Mouse (Mus musculus) left cerebral cortex, adult 8-10 months (tissue): Measurements from ENCODE around the gene Psors1c2. TPM values are rescaled to one million over a fixed set of nuclear protein-coding genes. Genes with fewer than 3 reads are reported as not detected.

ENCODE experiments used
- DNase-seq, 2 experiments: peaks; one replicate each; pipeline ENCODE4 v3.0.0; 2022; ENCODE audit warnings: low spot score in 2 of 2
- total RNA-seq, 4 experiments: library from RNA; stranded (reverse); gene quantifications; 2 replicates each; pipeline ENCODE4 v1.2.4; 2022

The Psors1c2 gene
- total RNA-seq, 4 experiments from 2014 or later = 0.41 TPM; not detected in 3

DNA sequence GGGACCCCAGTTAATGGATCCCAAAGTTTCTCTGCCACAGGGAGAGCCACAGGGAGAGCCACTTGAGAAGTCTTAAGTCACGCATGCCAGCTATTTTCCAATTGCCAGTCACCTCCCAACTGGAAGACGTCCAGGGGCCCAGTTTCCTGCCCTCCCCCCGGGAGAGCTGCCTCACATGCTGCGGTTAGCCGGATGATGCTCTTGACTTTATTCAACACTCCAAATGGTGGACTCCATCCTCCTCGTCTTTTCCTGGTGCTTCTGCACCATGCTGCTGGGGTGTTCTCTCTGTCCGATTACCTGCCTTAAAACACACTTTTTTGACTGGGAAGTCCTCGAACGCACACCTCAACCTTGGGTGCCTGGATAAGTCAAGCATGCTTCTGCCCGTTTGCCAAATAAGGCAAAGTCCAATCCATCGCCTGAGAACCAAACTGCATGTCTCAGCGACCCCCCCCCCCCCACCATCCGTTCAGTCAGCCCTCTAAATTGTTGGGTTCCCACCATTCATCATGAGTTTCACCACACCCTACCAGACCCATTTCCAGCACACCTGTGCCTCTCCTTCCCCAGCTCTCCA is 23.3 kb downstream of the Psors1c2 start:
- DNase-seq = no peak

DNA sequence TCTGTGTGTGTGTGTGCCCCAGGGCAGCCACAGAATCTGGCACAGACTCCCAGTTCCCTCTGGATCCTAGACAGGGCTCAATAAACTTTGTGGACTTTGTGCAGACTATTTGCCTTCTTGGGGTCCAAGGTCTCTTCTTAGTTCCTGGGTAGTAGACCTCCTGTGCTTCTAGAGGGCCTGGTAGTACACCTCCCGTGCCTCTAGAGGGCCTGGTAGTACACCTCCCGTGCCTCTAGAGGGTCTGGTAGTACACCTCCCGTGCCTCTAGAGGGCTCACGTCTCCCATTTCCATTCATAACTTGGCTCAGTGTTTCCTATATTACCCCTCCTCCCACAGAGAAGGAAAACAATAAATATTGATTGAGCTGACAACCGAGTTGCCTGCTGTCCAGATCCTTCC is 23.8 kb downstream of the Psors1c2 start:
- no peak for DNase-seq

DNA sequence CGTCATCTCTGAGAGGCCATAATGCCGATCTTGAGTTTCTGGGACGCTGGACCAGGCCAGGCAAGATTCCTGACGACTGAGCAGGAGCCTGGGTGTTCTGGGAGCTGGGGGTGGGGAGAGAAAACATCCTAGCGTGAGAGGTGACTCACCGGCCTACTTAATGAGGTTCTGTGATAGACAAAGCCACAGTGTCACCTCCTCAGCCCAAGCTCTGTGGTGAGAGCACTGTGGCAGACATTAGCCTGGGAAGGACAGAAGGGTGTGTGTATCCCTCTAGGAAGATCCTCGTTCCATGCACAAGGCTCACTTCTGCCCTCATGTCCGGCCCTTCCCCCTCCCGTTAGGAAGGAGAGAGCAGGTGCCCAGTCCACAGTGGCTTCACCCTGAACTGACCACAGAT is 24.4 kb downstream of the Psors1c2 start:
- DNase-seq = no peak

DNA sequence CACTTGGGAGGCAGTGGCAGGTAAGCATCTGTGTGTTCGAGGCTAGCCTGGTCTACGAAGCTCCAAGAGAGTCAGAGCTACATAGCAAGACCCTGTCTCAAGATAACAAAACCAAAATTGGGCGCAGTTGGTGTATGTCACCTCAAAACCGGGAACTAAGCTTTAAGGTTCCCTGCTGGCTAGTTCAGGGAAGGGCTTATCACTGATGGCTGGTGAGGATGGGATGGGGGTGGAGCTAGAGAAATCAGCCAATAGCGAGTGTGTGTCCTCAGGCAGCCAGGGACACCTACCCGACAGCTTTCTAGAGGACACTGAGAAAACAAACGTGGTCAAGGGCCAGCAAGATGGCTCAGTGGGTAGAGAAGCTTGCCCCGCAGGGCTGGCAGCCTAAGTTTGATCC is 25.2 kb downstream of the Psors1c2 start:
- DNase-seq = no peak

DNA sequence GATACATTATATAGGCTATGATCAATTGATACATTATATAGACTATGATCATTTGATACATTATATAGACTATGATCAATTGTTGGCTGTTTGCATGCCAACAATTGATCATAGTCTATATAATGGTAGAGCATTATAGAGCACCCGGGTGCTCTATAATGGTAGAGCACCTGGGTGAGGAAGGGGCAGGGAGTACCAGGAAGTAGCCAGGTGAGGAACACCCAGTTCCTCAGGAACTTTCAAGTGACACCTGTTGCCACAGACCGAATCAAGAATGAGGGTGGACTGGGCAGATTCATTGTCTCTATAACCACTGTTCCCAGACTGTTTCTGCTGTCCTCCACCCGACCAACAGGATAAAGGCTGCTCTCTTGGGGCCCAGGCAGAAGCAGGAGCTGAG is 34.1 kb downstream of the Psors1c2 start, which contains the start of gene 2300002M23Rik:
TSS of gene 2300002M23Rik (plus strand) at position 301 of the 400 bp plus-strand sequence.
- no peak for DNase-seq

DNA sequence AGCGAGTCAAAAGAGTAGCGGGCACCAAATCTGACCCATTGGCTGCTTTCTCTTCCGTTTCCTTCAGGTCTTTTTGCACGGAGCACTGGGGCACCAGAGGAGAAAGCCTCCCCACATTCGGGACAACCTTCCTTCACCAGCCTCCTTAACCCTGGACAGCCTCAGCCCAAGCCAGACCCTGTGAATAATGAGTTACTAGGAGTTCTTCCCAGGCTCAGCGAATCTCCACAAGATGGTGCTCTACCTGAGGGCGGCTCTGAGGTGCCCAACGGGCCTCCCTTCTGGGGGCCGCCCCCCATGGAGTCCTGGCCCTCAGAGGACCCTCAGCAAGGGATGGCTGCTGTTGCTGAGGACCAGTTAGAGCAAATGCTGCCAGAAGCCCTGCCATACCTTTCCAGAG is 34.8 kb downstream of the Psors1c2 start:
- no peak for DNase-seq

DNA sequence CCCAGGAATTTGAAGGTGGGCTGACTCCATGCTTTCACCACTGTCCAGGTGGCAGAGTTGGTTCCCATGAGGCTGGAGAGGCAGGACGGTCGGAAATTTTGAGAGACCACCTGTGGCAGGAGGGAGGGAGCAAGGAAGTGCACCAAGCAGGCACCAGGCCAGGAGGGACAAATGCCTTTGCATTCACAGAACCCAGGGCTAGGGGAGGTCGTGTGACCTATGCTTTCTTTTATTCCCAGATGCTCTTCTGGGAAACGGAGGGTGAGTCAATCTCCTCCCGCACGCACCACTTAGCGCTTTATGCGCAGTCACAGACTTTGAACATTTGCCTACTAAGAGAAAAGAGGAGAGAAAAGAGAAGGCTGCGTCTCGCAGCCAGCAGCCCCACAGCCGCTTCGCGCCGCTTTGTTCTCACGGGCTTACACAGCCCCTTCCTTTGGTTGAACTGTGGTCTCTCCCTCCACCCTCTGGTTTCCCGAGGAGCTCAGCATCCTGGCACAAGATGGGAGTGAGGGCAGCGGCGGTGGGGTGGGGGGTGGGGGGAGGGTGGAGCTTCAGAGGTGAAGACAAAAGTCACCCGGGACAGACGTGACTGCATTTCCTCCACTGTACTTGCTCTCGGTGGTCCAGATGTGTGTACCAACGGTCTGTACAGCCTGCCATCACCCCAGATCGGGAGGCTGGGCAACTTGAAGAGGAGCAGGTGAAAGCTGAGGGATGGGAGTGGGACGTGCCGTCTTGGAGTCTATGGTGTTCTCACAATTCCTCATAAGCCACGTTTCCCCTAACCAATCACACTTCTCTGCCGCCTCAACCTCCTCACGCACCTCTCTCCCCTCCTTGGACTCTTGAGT is 36.3 kb downstream of the Psors1c2 start:
- DNase-seq = no peak

DNA sequence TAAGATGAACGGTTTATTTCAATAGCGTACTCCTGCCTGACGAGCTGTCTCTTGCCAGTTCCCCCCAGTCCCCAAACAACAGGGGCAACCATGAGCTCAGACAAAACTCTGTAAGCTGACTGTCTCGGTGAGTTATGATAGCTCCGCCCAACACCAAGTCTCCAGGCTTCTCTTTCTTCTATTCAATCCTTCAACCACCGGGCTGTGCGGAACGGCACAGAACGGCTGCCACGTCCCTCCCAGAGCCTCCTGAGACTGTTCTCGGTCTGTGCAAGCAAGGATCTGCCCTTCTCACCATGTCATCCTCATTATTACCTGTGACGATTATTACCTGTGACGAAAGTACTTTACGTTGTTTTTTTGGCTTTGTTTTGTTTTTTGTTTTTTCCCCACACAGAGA is 37.8 kb downstream of the Psors1c2 start:
- no peak for DNase-seq

DNA sequence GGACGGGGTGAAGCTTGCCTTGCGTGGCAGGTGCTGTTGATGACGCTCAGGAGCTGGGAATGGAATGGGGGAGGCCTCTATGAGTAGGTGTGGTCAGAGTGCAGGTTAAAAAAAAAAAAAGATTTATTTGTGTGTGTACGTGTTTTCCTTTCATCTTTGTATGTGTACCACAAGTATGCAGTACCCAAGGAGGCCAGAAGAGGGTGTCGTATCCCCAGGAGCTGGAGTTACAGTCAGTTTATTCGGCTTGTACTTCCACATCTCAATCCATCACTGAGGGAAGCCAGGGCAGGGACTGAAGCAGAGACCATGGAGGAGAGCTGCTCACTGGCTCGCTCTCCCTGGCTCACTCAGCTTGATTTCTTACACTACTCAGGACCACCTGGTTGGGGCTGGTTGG is 38.5 kb downstream of the Psors1c2 start:
- DNase-seq = no peak

DNA sequence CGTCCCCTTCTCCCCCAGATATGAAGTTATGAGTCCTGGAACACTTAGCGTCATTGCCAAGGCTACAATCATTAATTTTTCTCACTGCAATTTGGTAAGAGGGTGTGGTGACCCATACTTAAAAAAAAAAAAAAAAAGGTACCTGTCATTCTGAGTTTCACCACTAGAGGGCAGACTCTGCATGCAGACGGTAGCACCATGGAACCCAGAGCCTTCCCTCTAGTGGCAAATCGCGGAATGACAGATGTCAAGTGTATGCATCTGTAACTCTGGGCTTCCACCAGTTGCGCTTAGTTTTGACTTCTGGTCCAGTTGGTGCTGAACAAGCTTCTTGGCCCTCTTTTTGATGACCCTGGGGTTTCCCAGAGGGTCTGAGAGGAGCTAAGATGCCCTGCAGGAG is 45.2 kb downstream of the Psors1c2 start:
- DNase-seq = peak; percentile 34 to 50

DNA sequence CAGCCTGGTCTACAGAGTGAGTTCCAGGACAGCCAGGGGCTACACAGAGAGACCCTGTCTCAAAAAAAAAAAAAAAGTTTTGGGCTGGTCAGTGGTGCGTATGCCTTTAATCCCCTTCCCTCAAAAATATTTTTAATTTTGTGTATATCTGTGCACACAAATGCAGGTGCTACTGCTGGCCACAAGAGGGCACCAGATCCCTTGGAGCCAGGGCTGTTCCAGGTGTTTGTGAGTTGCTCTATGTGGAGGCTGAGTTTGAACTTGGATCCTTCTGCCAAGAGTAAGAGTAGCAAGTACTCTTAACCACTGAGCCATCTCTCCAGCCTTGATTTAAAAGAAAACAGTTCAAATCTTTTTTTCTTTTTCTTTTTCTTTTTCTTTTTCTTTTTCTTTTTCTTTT is 49.9 kb downstream of the Psors1c2 start:
- DNase-seq = no peak

Other genes starting within 250 kb of the Psors1c2 start
- 1 to 10 TPM in 3 of 4 experiments, under 1 TPM in 1; 0.67 to 2.3 (median 1.4) TPM for gene H2-Q1, start 212.8 kb upstream of the Psors1c2 start, total RNA-seq
- 1 to 10 TPM in 2 of 4 experiments, under 1 TPM in 2; 0.34 to 1.3 (median 0.94) TPM for gene H2-Q2, start 191.0 kb upstream of the Psors1c2 start, total RNA-seq
- 1 to 10 TPM; 2.5 to 7.0 (median 4.7) TPM for gene H2-Q4, start 153.6 kb upstream of the Psors1c2 start, total RNA-seq
- 1 to 10 TPM in 1 of 4 experiments, under 1 TPM in 3; 0.38 to 1.5 (median 0.86) TPM for gene H2-Q6, start 108.4 kb upstream of the Psors1c2 start, total RNA-seq
- 1 to 10 TPM in 2 of 4 experiments, under 1 TPM in 2; 0.59 to 2.3 (median 1.1) TPM for gene H2-Q7, start 94.0 kb upstream of the Psors1c2 start, total RNA-seq
- gene H2-Q10, start 63.1 kb upstream of the Psors1c2 start, total RNA-seq = under 1 TPM; 0.26 to 0.72 (median 0.38) TPM
- under 1 TPM in 1 of 4 experiments, not detected in 3; 0.27 TPM for gene Pou5f1, start 27.2 kb upstream of the Psors1c2 start, total RNA-seq
- 10 to 100 TPM in 3 of 4 experiments, 1 to 10 TPM in 1; 10.0 to 16.0 (median 13.3) TPM for gene Tcf19, start 16.4 kb upstream of the Psors1c2 start, total RNA-seq
- gene Cchcr1, start 16.1 kb upstream of the Psors1c2 start, total RNA-seq = 10 to 100 TPM; 12.0 to 18.7 (median 13.8) TPM
- gene Cdsn, start 18.9 kb downstream of the Psors1c2 start, total RNA-seq = 1 to 10 TPM in 3 of 4 experiments, under 1 TPM in 1; 1.00 to 1.6 (median 1.2) TPM
- gene 2300002M23Rik, start 34.2 kb downstream of the Psors1c2 start, total RNA-seq = not detected
- gene Sfta2, start 68.3 kb downstream of the Psors1c2 start, total RNA-seq = not detected
- gene Gm9573, start 93.4 kb downstream of the Psors1c2 start, total RNA-seq = under 1 TPM in 1 of 4 experiments, not detected in 3; 0.07 TPM
- gene Mucl3, start 110.5 kb downstream of the Psors1c2 start, total RNA-seq = not detected
- gene Vars2, start 134.4 kb downstream of the Psors1c2 start, total RNA-seq = 10 to 100 TPM; 28.3 to 41.6 (median 38.0) TPM
- gene Gtf2h4, start 140.5 kb downstream of the Psors1c2 start, total RNA-seq = 10 to 100 TPM; 27.6 to 36.9 (median 31.2) TPM
- gene Ddr1, start 171.4 kb downstream of the Psors1c2 start, total RNA-seq = 10 to 100 TPM; 62.0 to 76.7 (median 65.9) TPM